Mouse (Mus musculus) liver, embryonic 15.5 days (tissue): ENCODE results near the gene Rps2. TPM values are rescaled to one million over a fixed set of nuclear protein-coding genes. Genes with fewer than 3 reads are reported as not detected.
"Not testable (repeated sequence)": the region's sequence is repeated elsewhere in the genome, so short reads cannot be mapped to it uniquely, and the experiment has no call there.

Source experiments
- ATAC-seq: fragments of 200-750 bp; cut with Nextera tagmentation; 2 replicates; pipeline ENCODE4 v1.8.0; 2017; ENCODE audit warnings: moderate number of reproducible peaks, mild to moderate bottlenecking, moderate library complexity; ENCODE audit not compliant: insufficient read depth
- H3K27ac ChIP-seq: fragments of 300-500 bp; sonication (generic); replicated peaks from 2 replicates; pipeline ENCODE4 v1.5.1; 2015; ENCODE audit warnings: mild to moderate bottlenecking, inconsistent platforms
- H3K27me3 ChIP-seq: fragments of 300-500 bp; sonication (generic); 2 replicates; pipeline ENCODE4 v1.6.1; 2015; ENCODE audit warnings: mild to moderate bottlenecking, inconsistent platforms
- H3K36me3 ChIP-seq: fragments of 300-500 bp; sonication (generic); replicated peaks from 2 replicates; pipeline ENCODE4 v1.6.1; 2015; ENCODE audit warnings: moderate library complexity, mild to moderate bottlenecking, inconsistent platforms
- H3K4me1 ChIP-seq: fragments of 300-500 bp; sonication (generic); replicated peaks from 2 replicates; pipeline ENCODE4 v1.6.1; 2015; ENCODE audit warnings: inconsistent platforms
- H3K4me2 ChIP-seq: fragments of 300-500 bp; sonication (generic); 2 replicates; pipeline ENCODE4 v1.6.1; 2015; ENCODE audit warnings: moderate library complexity, mild to moderate bottlenecking, inconsistent platforms
- H3K4me3 ChIP-seq: fragments of 300-500 bp; sonication (generic); replicated peaks from 2 replicates; pipeline ENCODE4 v1.5.1; 2015; ENCODE audit warnings: mild to moderate bottlenecking, inconsistent platforms
- H3K9ac ChIP-seq: fragments of 300-500 bp; sonication (generic); 2 replicates; pipeline ENCODE4 v1.6.1; 2015; ENCODE audit warnings: moderate library complexity, mild to moderate bottlenecking, inconsistent platforms
- H3K9me3 ChIP-seq: fragments of 300-500 bp; sonication (generic); replicated peaks from 2 replicates; pipeline ENCODE4 v1.6.1; 2016; ENCODE audit warnings: inconsistent platforms
- WGBS: fragments of 180-500 bp; shearing (Covaris S2); methylation state at CpG from one replicate; pipeline ENCODE4 v1.1.7; 2015; ENCODE audit warnings: mixed read lengths; ENCODE audit not compliant: insufficient replicate concordance; 5-methylcytosine and 5-hydroxymethylcytosine counted together
- polyA plus RNA-seq: library from polyadenylated mRNA; unstranded; fragments of >200 nt; fragmentation: Nextera tagmentation; extraction: Ambion mirVana; gene quantifications from 2 replicates; pipeline ENCODE4 v1.2.1, GENCODE M21; 2015

Gene Rps2
- polyA plus RNA-seq, 1 experiment from 2014 or later: 1,043 TPM

GRCm38 (mm10) chr17:24705821-24706220 is 12.1 kb upstream of the Rps2 start:
- Histone ChIP-seq H3K36me3 (peaks cover 33% of the 10 kb centered on the region), H3K4me3 (no peak overlapping the region), H3K9ac (no peak overlapping the region), H3K27me3 (no peaks in the 10 kb centered on the region), H3K9me3 (no peaks in the 10 kb centered on the region), H3K27ac (no peak overlapping the region), H3K4me2 (0 out of 2 replicates have a peak overlapping the region, but pooled peaks have one; percentile 83), H3K4me1 (peaks cover 34% of the 10 kb centered on the region)
- 83% methylated on average over 3 of the region's 3 CpGs for WGBS
- no peak for ATAC-seq

- Histone ChIP-seq H3K9ac (peak within 1 kb of the TSS; percentile 70), H3K36me3 (peaks cover 19% of the 10 kb centered on the region), H3K4me1 (peaks cover 34% of the 10 kb centered on the region), H3K4me2 (peak within 1 kb of the TSS; percentile 83), H3K27ac (peak within 1 kb of the TSS; percentile 89), H3K4me3 (peak within 1 kb of the TSS; percentile 78), H3K9me3 (no peaks in the 10 kb centered on the region), H3K27me3 (no peaks in the 10 kb centered on the region)
- 2% methylated on average over 32 of the region's 32 CpGs for WGBS
- peak; percentile 80 for ATAC-seq
Observed at GRCm38 (mm10) chr17:24706982-24707800, 10.7 kb upstream of the Rps2 start, which contains the start of gene Tbl3. Tbl3 (minus strand) TSS chr17:24707660.

- Histone ChIP-seq H3K4me2 (peak overlapping the region; percentile 83), H3K27me3 (no peaks in the 10 kb centered on the region), H3K4me1 (peaks cover 34% of the 10 kb centered on the region), H3K27ac (peak overlapping the region; percentile 89), H3K36me3 (peaks cover 16% of the 10 kb centered on the region), H3K4me3 (peak overlapping the region; percentile 78), H3K9ac (peak overlapping the region; percentile 70), H3K9me3 (no peaks in the 10 kb centered on the region)
- ATAC-seq: peak; percentile 63
- 2% methylated on average over 24 of the region's 24 CpGs for WGBS
Observed at GRCm38 (mm10) chr17:24707801-24708425, 10.0 kb upstream of the Rps2 start.

- peak overlapping the region; percentile 78 for H3K4me3 ChIP-seq
- peak overlapping the region; percentile 83 for H3K4me2 ChIP-seq
- no peaks in the 10 kb centered on the region for H3K27me3 ChIP-seq
- WGBS: 8% methylated on average over 2 of the region's 2 CpGs
- H3K27ac ChIP-seq: no peak overlapping the region
- no peak overlapping the region for H3K9ac ChIP-seq
- ATAC-seq: no peak
- peaks cover 16% of the 10 kb centered on the region for H3K36me3 ChIP-seq
- H3K9me3 ChIP-seq: no peaks in the 10 kb centered on the region
- H3K4me1 ChIP-seq: peaks cover 34% of the 10 kb centered on the region
Observed at GRCm38 (mm10) chr17:24708646-24709045, 9.3 kb upstream of the Rps2 start.

GRCm38 (mm10) chr17:24715556-24715955 is 2.4 kb upstream of the Rps2 start:
- Histone ChIP-seq H3K9ac (no peak overlapping the region), H3K27me3 (no peaks in the 10 kb centered on the region), H3K9me3 (no peaks in the 10 kb centered on the region), H3K27ac (no peak overlapping the region), H3K4me2 (no peak overlapping the region), H3K4me3 (no peak overlapping the region), H3K4me1 (peaks cover 19% of the 10 kb centered on the region), H3K36me3 (peaks cover 17% of the 10 kb centered on the region)
- 83% methylated on average over 6 of the region's 6 CpGs for WGBS
- ATAC-seq: no peak

GRCm38 (mm10) chr17:24716166-24716682 is 1.7 kb upstream of the Rps2 start:
- Histone ChIP-seq H3K9me3 (no peaks in the 10 kb centered on the region), H3K27me3 (no peaks in the 10 kb centered on the region), H3K36me3 (peaks cover 18% of the 10 kb centered on the region), H3K4me3 (no peak overlapping the region), H3K9ac (no peak overlapping the region), H3K4me1 (peaks cover 21% of the 10 kb centered on the region), H3K27ac (no peak overlapping the region), H3K4me2 (no peak overlapping the region)
- whole genome bisulfite sequencing: 87% methylated on average over 15 of the region's 15 CpGs
- ATAC-seq: no peak

- H3K4me3 ChIP-seq: peak overlapping the region; percentile 92
- H3K9ac ChIP-seq: peak overlapping the region; percentile 84
- peaks cover 33% of the 10 kb centered on the region for H3K36me3 ChIP-seq
- H3K4me2 ChIP-seq: peak overlapping the region; percentile 89
- peak overlapping the region; percentile 25; the same call in 1 of the 2 replicates for H3K27ac ChIP-seq
- not testable (repeated sequence) for H3K9me3 ChIP-seq, ATAC-seq, H3K27me3 ChIP-seq
- peaks cover 47% of the 10 kb centered on the region for H3K4me1 ChIP-seq
- 34% methylated on average over 5 of the region's 5 CpGs for WGBS
Observed at GRCm38 (mm10) chr17:24718938-24719337, 1.0 kb downstream of the Rps2 start.

- Histone ChIP-seq H3K9ac (peak overlapping the region; percentile 84), H3K4me1 (peaks cover 50% of the 10 kb centered on the region), H3K4me2 (peak overlapping the region; percentile 89), H3K4me3 (peak overlapping the region; percentile 92), H3K27me3 (no peaks in the 10 kb centered on the region), H3K36me3 (peaks cover 33% of the 10 kb centered on the region), H3K9me3 (no peaks in the 10 kb centered on the region), H3K27ac (peak overlapping the region; percentile 83)
- ATAC-seq: peak; percentile 93
- under 1% methylated on average over 61 of the region's 61 CpGs for WGBS
Observed at GRCm38 (mm10) chr17:24719494-24720222, 1.7 kb downstream of the Rps2 start.

GRCm38 (mm10) chr17:24720616-24721015 is 2.7 kb downstream of the Rps2 start:
- Histone ChIP-seq H3K27ac (peak overlapping the region; percentile 54), H3K4me2 (peak overlapping the region; percentile 89), H3K9ac (peak overlapping the region; percentile 76), H3K36me3 (peaks cover 33% of the 10 kb centered on the region), H3K4me3 (peak overlapping the region; percentile 92), H3K4me1 (peaks cover 52% of the 10 kb centered on the region)
- 0% methylated on average over 11 of the region's 11 CpGs for WGBS
- ATAC-seq, H3K27me3 ChIP-seq, H3K9me3 ChIP-seq: not testable (repeated sequence)

- not testable (repeated sequence) for H3K9me3 ChIP-seq, H3K27me3 ChIP-seq, ATAC-seq
- Histone ChIP-seq H3K9ac (peak overlapping the region; percentile 63), H3K4me3 (peak overlapping the region; percentile 92), H3K4me2 (peak overlapping the region; percentile 89), H3K4me1 (peaks cover 57% of the 10 kb centered on the region), H3K27ac (peak overlapping the region; percentile 88), H3K36me3 (peaks cover 28% of the 10 kb centered on the region)
- WGBS: 18% methylated on average over 7 of the region's 7 CpGs
Observed at GRCm38 (mm10) chr17:24721383-24721955, 3.6 kb downstream of the Rps2 start.
